Mouse (Mus musculus) forebrain, embryonic 13.5 days (tissue): ENCODE measurements around the gene Acox3. TPM values are rescaled to one million over a fixed set of nuclear protein-coding genes. Genes with fewer than 3 reads are reported as not detected.

Experiments used
- ATAC-seq: fragments of 200-750 bp; cut with Nextera tagmentation; 2 replicates; pipeline ENCODE4 v1.8.0; 2017
- H3K27ac ChIP-seq: fragments of 300-500 bp; sonication (generic); 2 replicates; pipeline ENCODE4 v1.5.1; 2015; ENCODE audit warnings: inconsistent platforms, mild to moderate bottlenecking, moderate library complexity
- H3K27me3 ChIP-seq: fragments of 300-500 bp; sonication (generic); 2 replicates; pipeline ENCODE4 v1.6.1; 2015; ENCODE audit warnings: mild to moderate bottlenecking, inconsistent platforms
- H3K36me3 ChIP-seq: fragments of 300-500 bp; sonication (generic); 2 replicates; pipeline ENCODE4 v1.6.1; 2015; ENCODE audit warnings: mild to moderate bottlenecking, inconsistent platforms; ENCODE audit not compliant: poor library complexity, severe bottlenecking
- H3K4me1 ChIP-seq: fragments of 300-500 bp; sonication (generic); 2 replicates; pipeline ENCODE4 v1.6.1; 2015; ENCODE audit warnings: inconsistent platforms
- H3K4me2 ChIP-seq: fragments of 300-500 bp; sonication (generic); 2 replicates; pipeline ENCODE4 v1.6.1; 2015; ENCODE audit warnings: inconsistent platforms, mild to moderate bottlenecking, moderate library complexity
- H3K4me3 ChIP-seq: fragments of 300-500 bp; sonication (generic); 2 replicates; pipeline ENCODE4 v1.5.1; 2015; ENCODE audit warnings: mild to moderate bottlenecking, inconsistent platforms
- H3K9ac ChIP-seq: fragments of 300-500 bp; sonication (generic); 2 replicates; pipeline ENCODE4 v1.6.1; 2015; ENCODE audit warnings: mild to moderate bottlenecking, inconsistent platforms
- H3K9me3 ChIP-seq: fragments of 300-500 bp; sonication (generic); replicated peaks from 2 replicates; pipeline ENCODE4 v1.6.1; 2016; ENCODE audit warnings: inconsistent platforms
- WGBS: fragments of 180-500 bp; shearing (Covaris S2); methylation state at CpG from one replicate; pipeline ENCODE4 v1.1.7; 2015; 5-methylcytosine and 5-hydroxymethylcytosine counted together
- polyA plus RNA-seq: library from polyadenylated mRNA; unstranded; fragments of >200 nt; fragmentation: Nextera tagmentation; extraction: Ambion mirVana; gene quantifications from 2 replicates; pipeline ENCODE4 v1.2.1, GENCODE M21; 2015

Acox3 gene
- polyA plus RNA-seq, 1 experiment from 2014 or later = 12.0 TPM

- Histone ChIP-seq H3K27me3 (no peaks in the 10 kb centered on the region), H3K27ac (no peak overlapping the region), H3K9me3 (peaks cover 4% of the 10 kb centered on the region; the same call in 1 of the 2 replicates), H3K4me1 (no peaks in the 10 kb centered on the region), H3K4me3 (no peak overlapping the region), H3K9ac (no peak overlapping the region), H3K4me2 (no peak overlapping the region), H3K36me3 (peaks cover 83% of the 10 kb centered on the region)
- ATAC-seq = no peak
- 89% methylated on average over 8 of the region's 8 CpGs for WGBS
Observed at GRCm38 (mm10) chr5:35601526-35601925, 18.7 kb downstream of the Acox3 start.

GRCm38 (mm10) chr5:35605355-35605754, 22.5 kb downstream of the Acox3 start:
- WGBS = 81% methylated on average over 7 of the region's 7 CpGs
- no peak for ATAC-seq
- no peak overlapping the region for H3K4me2 ChIP-seq
- H3K27me3 ChIP-seq = no peaks in the 10 kb centered on the region
- H3K36me3 ChIP-seq = peaks cover 53% of the 10 kb centered on the region
- no peak overlapping the region for H3K9ac ChIP-seq
- H3K4me1 ChIP-seq = peaks cover 16% of the 10 kb centered on the region
- H3K27ac ChIP-seq = no peak overlapping the region
- no peaks in the 10 kb centered on the region for H3K9me3 ChIP-seq
- H3K4me3 ChIP-seq = no peak overlapping the region

DNA sequence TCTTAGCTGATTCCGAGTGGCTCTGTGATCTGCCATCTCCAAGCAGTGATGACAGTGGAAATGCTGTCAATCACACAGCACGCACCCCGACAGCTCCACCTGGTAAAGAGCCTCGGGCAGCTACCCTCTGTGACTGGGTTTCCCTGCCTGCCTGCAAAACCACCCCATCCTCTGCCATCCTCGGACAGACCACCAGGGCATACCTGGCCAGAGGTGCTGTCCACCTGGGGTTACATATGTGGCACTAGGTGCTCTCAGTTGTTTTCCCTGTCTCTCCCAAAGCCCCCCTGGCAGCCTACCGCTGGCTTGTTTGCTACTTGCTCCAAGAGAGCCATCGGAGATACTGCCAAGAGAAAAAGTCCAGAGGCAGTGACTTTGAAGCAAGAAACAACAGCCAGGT, 24.0 kb downstream of the Acox3 start:
- WGBS = 88% methylated on average over 7 of the region's 7 CpGs
- Histone ChIP-seq H3K9me3 (no peaks in the 10 kb centered on the region), H3K27ac (no peak overlapping the region), H3K4me1 (peaks cover 16% of the 10 kb centered on the region), H3K9ac (no peak overlapping the region), H3K27me3 (no peaks in the 10 kb centered on the region), H3K36me3 (peaks cover 47% of the 10 kb centered on the region), H3K4me2 (no peak overlapping the region), H3K4me3 (no peak overlapping the region)
- no peak for ATAC-seq

- ATAC-seq = no peak
- 74% methylated on average over 7 of the region's 7 CpGs for WGBS
- Histone ChIP-seq H3K4me3 (no peak overlapping the region), H3K27me3 (no peaks in the 10 kb centered on the region), H3K27ac (no peak overlapping the region), H3K9me3 (no peaks in the 10 kb centered on the region), H3K9ac (no peak overlapping the region), H3K36me3 (peaks cover 41% of the 10 kb centered on the region), H3K4me2 (no peak overlapping the region), H3K4me1 (peaks cover 16% of the 10 kb centered on the region)
Observed at GRCm38 (mm10) chr5:35607784-35608183, 24.9 kb downstream of the Acox3 start.

DNA sequence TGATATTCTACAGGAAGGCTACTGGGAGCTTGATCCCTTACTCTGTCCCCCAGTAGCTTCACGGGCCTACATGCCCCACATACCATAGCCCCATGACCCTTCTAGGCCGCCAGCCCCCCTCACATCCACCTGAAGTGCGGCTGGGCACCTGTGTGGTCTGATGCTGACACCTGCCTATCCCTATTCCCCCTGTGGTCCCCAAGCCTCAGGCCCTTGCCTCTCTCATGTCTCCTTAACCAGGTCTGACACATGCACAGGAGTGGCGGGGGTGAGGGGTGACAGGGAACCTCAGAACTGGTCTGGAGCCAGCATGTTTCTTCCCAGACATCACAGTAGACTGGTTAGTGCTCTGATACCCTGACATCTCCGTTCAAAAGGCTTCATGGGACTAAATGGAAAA, 25.7 kb downstream of the Acox3 start:
- H3K9ac ChIP-seq = 0 out of 2 replicates have a peak overlapping the region, but pooled peaks have one; percentile 18
- no peak overlapping the region for H3K4me2 ChIP-seq
- no peak for ATAC-seq
- peaks cover 33% of the 10 kb centered on the region for H3K36me3 ChIP-seq
- peaks cover 16% of the 10 kb centered on the region for H3K4me1 ChIP-seq
- no peaks in the 10 kb centered on the region for H3K9me3 ChIP-seq
- H3K4me3 ChIP-seq = no peak overlapping the region
- WGBS = 82% methylated on average over 5 of the region's 5 CpGs
- no peak overlapping the region for H3K27ac ChIP-seq
- H3K27me3 ChIP-seq = no peaks in the 10 kb centered on the region

GRCm38 (mm10) chr5:35609381-35609780, 26.5 kb downstream of the Acox3 start:
- H3K4me3 ChIP-seq = no peak overlapping the region
- 3% methylated on average over 12 of the region's 12 CpGs for WGBS
- peak overlapping the region; percentile 8; the same call in 1 of the 2 replicates for H3K4me2 ChIP-seq
- 0 out of 2 replicates have a peak, but pooled peaks have one; percentile 24 for ATAC-seq
- H3K27me3 ChIP-seq = no peaks in the 10 kb centered on the region
- H3K9me3 ChIP-seq = no peaks in the 10 kb centered on the region
- H3K36me3 ChIP-seq = peaks cover 27% of the 10 kb centered on the region
- H3K27ac ChIP-seq = no peak overlapping the region
- peaks cover 16% of the 10 kb centered on the region for H3K4me1 ChIP-seq
- H3K9ac ChIP-seq = 0 out of 2 replicates have a peak overlapping the region, but pooled peaks have one; percentile 18

DNA sequence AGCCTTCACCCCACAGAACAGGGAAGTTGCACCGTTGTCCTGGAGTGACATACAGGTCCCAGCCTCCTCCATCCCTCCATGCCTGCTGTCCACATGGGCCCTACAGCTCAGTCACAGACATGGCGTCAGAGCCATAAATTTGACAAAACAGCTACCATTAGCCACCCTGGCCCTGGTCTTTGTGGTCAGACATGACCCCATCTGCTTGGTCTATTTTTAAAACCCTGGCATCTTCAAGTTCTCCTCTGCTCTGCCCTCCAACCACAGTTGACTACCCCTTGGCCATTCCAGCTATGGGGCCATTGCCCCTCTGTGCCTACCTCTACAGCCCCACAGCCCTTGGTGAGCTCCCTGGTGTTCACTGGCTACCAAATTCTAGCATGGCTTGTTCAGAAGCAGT, 27.1 kb downstream of the Acox3 start:
- Histone ChIP-seq H3K4me1 (peaks cover 16% of the 10 kb centered on the region), H3K9me3 (no peaks in the 10 kb centered on the region), H3K4me3 (no peak overlapping the region), H3K36me3 (peaks cover 21% of the 10 kb centered on the region), H3K9ac (no peak overlapping the region), H3K4me2 (no peak overlapping the region), H3K27ac (no peak overlapping the region), H3K27me3 (no peaks in the 10 kb centered on the region)
- WGBS = 84% methylated on average over 2 of the region's 2 CpGs
- ATAC-seq = no peak

- WGBS = 94% methylated on average over 7 of the region's 7 CpGs
- Histone ChIP-seq H3K4me2 (no peak overlapping the region), H3K27ac (no peak overlapping the region), H3K9ac (no peak overlapping the region), H3K4me3 (no peak overlapping the region), H3K4me1 (peaks cover 16% of the 10 kb centered on the region), H3K27me3 (no peaks in the 10 kb centered on the region), H3K9me3 (no peaks in the 10 kb centered on the region), H3K36me3 (peaks cover 17% of the 10 kb centered on the region)
- ATAC-seq = no peak
Observed at GRCm38 (mm10) chr5:35610381-35610780, 27.5 kb downstream of the Acox3 start.

DNA sequence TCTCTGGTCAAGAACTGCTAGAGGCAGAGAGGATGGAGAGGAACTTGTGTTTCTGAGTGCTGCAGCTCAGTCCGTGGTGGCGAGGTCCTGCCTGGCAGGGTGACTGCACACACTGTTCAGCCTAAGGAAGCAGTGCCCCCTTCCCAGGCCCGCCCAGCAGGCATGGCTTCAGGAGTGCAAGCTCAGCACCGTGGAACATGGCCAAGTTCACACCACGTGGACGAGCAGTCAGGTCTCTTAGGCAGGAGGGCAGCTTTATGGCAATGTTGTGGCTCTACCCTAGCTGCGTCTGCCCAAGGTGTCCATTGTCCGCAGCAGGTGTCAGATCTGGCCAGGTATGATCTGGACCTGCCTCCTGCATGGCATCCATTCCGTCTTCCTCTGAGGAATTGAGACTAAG, 28.3 kb downstream of the Acox3 start:
- H3K4me1 ChIP-seq = peaks cover 16% of the 10 kb centered on the region
- H3K27me3 ChIP-seq = no peaks in the 10 kb centered on the region
- no peak overlapping the region for H3K9ac ChIP-seq
- H3K36me3 ChIP-seq = peaks cover 11% of the 10 kb centered on the region; the same call in 1 of the 2 replicates
- no peak overlapping the region for H3K27ac ChIP-seq
- H3K9me3 ChIP-seq = no peaks in the 10 kb centered on the region
- H3K4me2 ChIP-seq = no peak overlapping the region
- H3K4me3 ChIP-seq = no peak overlapping the region
- 81% methylated on average over 9 of the region's 9 CpGs for WGBS
- no peak for ATAC-seq

- H3K4me1 ChIP-seq = peaks cover 16% of the 10 kb centered on the region
- no peak overlapping the region for H3K9ac ChIP-seq
- H3K36me3 ChIP-seq = peaks cover 11% of the 10 kb centered on the region; the same call in 1 of the 2 replicates
- H3K27me3 ChIP-seq = no peaks in the 10 kb centered on the region
- H3K27ac ChIP-seq = no peak overlapping the region
- H3K4me3 ChIP-seq = no peak overlapping the region
- H3K9me3 ChIP-seq = no peaks in the 10 kb centered on the region
- WGBS = 87% methylated on average over 11 of the region's 11 CpGs
- ATAC-seq = no peak
- no peak overlapping the region for H3K4me2 ChIP-seq
Observed at GRCm38 (mm10) chr5:35611900-35612299, 29.1 kb downstream of the Acox3 start.

DNA sequence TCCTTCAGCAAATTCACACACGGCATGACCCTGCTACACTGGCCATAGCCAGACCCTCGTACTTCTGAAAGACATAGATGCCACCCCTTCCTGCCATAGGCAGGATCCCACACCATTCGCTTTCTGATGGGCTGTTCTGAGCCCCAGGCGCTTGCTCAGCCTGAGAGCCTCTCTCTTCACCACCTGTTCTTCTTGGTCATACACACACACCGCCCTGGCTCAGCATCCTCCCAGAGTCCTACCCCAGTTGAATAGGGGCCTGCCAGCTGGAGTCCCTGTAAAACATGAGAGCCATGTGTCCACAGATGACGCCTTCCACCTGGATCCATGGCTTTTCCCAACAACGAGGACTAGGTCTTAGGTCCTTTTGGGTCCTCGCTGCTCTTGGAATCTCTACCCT, 29.9 kb downstream of the Acox3 start:
- no peak overlapping the region for H3K4me2 ChIP-seq
- H3K27me3 ChIP-seq = no peaks in the 10 kb centered on the region
- ATAC-seq = no peak
- no peak overlapping the region for H3K9ac ChIP-seq
- 89% methylated on average over 8 of the region's 8 CpGs for WGBS
- H3K9me3 ChIP-seq = no peaks in the 10 kb centered on the region
- H3K4me3 ChIP-seq = no peak overlapping the region
- peaks cover 11% of the 10 kb centered on the region; the same call in 1 of the 2 replicates for H3K36me3 ChIP-seq
- peaks cover 25% of the 10 kb centered on the region for H3K4me1 ChIP-seq
- no peak overlapping the region for H3K27ac ChIP-seq

DNA sequence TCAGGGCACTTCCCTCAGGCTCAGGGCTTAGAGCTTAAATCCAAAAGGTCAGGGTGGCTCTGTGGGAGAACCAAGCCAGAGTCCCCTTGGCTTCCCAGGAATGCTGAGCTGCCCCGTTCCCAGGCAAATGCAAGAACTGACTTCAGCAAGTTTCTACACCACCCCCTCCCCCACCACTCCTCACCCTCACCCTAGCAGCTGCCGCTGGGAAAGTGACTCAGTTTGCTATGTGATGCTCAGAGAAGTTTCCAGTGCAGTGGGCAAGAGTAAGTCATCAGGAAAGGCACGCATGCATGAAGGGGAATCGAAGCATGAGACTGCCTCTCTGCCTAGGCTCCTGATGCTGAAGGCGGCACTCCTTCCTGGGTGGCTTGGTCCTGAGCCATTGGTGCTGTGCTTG, 34.1 kb downstream of the Acox3 start:
- Histone ChIP-seq H3K4me3 (no peak overlapping the region), H3K36me3 (peaks cover 2% of the 10 kb centered on the region; the same call in 1 of the 2 replicates), H3K27ac (no peak overlapping the region), H3K27me3 (no peaks in the 10 kb centered on the region), H3K4me1 (0 out of 2 replicates have a peak, but pooled peaks cover 9% of the 10 kb centered on the region), H3K9me3 (no peaks in the 10 kb centered on the region), H3K9ac (no peak overlapping the region), H3K4me2 (no peak overlapping the region)
- no peak for ATAC-seq
- WGBS = 47% methylated on average over 5 of the region's 5 CpGs

DNA sequence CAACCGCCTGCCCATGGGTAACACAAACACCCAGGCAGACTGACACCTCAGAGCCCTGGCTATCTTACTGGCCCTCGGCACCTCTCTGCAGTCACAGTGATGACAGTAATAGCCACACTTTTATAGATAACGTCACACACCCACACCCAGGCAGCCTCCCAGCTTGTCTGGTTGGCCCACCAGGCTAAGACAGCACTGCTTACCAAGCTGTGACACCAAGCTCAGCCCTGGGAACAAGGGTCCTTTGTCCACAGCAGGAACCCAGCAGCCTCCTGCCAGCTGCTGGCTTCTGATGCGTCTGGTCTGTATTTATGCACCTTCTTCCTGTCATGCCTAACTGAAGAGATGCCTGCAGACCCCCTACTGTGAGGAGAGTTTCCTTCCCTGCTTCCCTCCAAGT, 38.3 kb downstream of the Acox3 start:
- Histone ChIP-seq H3K9ac (no peak overlapping the region), H3K4me2 (no peak overlapping the region), H3K27ac (no peak overlapping the region), H3K27me3 (no peaks in the 10 kb centered on the region), H3K4me3 (no peak overlapping the region), H3K9me3 (no peaks in the 10 kb centered on the region), H3K36me3 (no peaks in the 10 kb centered on the region), H3K4me1 (0 out of 2 replicates have a peak, but pooled peaks cover 9% of the 10 kb centered on the region)
- 54% methylated on average over 4 of the region's 4 CpGs for WGBS
- ATAC-seq = no peak
